Mouse (Mus musculus): ENCODE data around the gene Opa3. TPM values are rescaled to one million over a fixed set of nuclear protein-coding genes. Genes with fewer than 3 reads are reported as not detected.

The Opa3 gene
- polyA plus RNA-seq, 1 experiment from 2014 or later = 32.5 TPM

- H3K27me3 ChIP-seq = peaks cover 50% of the 10 kb centered on the region
- H3K4me2 ChIP-seq (replicated peaks) = peak within 1 kb of the TSS; percentile 99
- no peak within 1 kb of the TSS for H3K27ac ChIP-seq (replicated peaks)
Observed at GRCm38 (mm10) chr7:19282385-19282784, 54.3 kb downstream of the Opa3 start, which contains the start of gene Rtn2. Gene Rtn2, plus strand, starts transcription at chr7:19282624.

GRCm38 (mm10) chr7:19282791-19283405, 54.8 kb downstream of the Opa3 start:
- under 1% methylated on average over 35 of the region's 35 CpGs for WGBS
- peaks cover 48% of the 10 kb centered on the region for H3K27me3 ChIP-seq
- peak; percentile 67; the same call in 1 of the 2 replicates for ATAC-seq (ENCODE audit: insufficient number of reproducible peaks, low FRiP score, low TSS enrichment, low read depth)
- peaks cover 24% of the 10 kb centered on the region for H3K4me1 ChIP-seq
- peak overlapping the region; percentile 57 for H3K4me3 ChIP-seq (replicated peaks)
- H3K4me2 ChIP-seq (replicated peaks) = peak overlapping the region; percentile 99
- peak overlapping the region; percentile 29 for H3K9ac ChIP-seq
- H3K36me3 ChIP-seq = no peaks in the 10 kb centered on the region
- H3K27ac ChIP-seq (replicated peaks) = no peak overlapping the region
- H3K9me3 ChIP-seq (replicated peaks) = no peaks in the 10 kb centered on the region

More at GRCm38 (mm10) chr7:19282385-19282784, 54.3 kb downstream of the Opa3 start, which contains the start of gene Rtn2:
- Histone ChIP-seq H3K4me3 (replicated peaks) (peak within 1 kb of the TSS; percentile 57), H3K4me1 (peaks cover 24% of the 10 kb centered on the region), H3K9me3 (replicated peaks) (no peaks in the 10 kb centered on the region), H3K36me3 (no peaks in the 10 kb centered on the region), H3K9ac (peak within 1 kb of the TSS; percentile 29)
- peak; percentile 78 for ATAC-seq (ENCODE audit: insufficient number of reproducible peaks, low FRiP score, low TSS enrichment, low read depth)
- WGBS = under 1% methylated on average over 36 of the region's 37 CpGs

- no peak overlapping the region for H3K27ac ChIP-seq (replicated peaks)
- H3K36me3 ChIP-seq = no peaks in the 10 kb centered on the region
- peaks cover 24% of the 10 kb centered on the region for H3K4me1 ChIP-seq
- no peak overlapping the region for H3K9ac ChIP-seq
- peak overlapping the region; percentile 57 for H3K4me3 ChIP-seq (replicated peaks)
- H3K4me2 ChIP-seq (replicated peaks) = peak overlapping the region; percentile 99
- peaks cover 43% of the 10 kb centered on the region for H3K27me3 ChIP-seq
- WGBS = 35% methylated on average over 14 of the region's 14 CpGs
- no peak for ATAC-seq (ENCODE audit: insufficient number of reproducible peaks, low FRiP score, low TSS enrichment, low read depth)
- no peaks in the 10 kb centered on the region for H3K9me3 ChIP-seq (replicated peaks)
Observed at GRCm38 (mm10) chr7:19283406-19283804, 55.3 kb downstream of the Opa3 start.

- Histone ChIP-seq H3K9ac (no peak overlapping the region), H3K36me3 (no peaks in the 10 kb centered on the region), H3K27me3 (peaks cover 29% of the 10 kb centered on the region), H3K4me2 (replicated peaks) (no peak overlapping the region), H3K4me3 (replicated peaks) (no peak overlapping the region), H3K4me1 (peaks cover 15% of the 10 kb centered on the region), H3K27ac (replicated peaks) (no peak overlapping the region), H3K9me3 (replicated peaks) (no peaks in the 10 kb centered on the region)
- no peak for ATAC-seq (ENCODE audit: insufficient number of reproducible peaks, low FRiP score, low TSS enrichment, low read depth)
- 29% methylated on average over 4 of the region's 4 CpGs for WGBS
Observed at GRCm38 (mm10) chr7:19284763-19285162, 56.6 kb downstream of the Opa3 start.

GRCm38 (mm10) chr7:19290969-19291596, 62.9 kb downstream of the Opa3 start:
- 2% methylated on average over 19 of the region's 20 CpGs for WGBS
- Histone ChIP-seq H3K4me3 (replicated peaks) (peak overlapping the region; percentile 36), H3K36me3 (no peaks in the 10 kb centered on the region), H3K9me3 (replicated peaks) (no peaks in the 10 kb centered on the region), H3K27ac (replicated peaks) (peak overlapping the region; percentile 65), H3K4me1 (peaks cover 21% of the 10 kb centered on the region), H3K9ac (no peak overlapping the region), H3K27me3 (no peaks in the 10 kb centered on the region), H3K4me2 (replicated peaks) (peak overlapping the region; percentile 57)
- ATAC-seq (ENCODE audit: insufficient number of reproducible peaks, low FRiP score, low TSS enrichment, low read depth) = peak; percentile 58

- H3K9ac ChIP-seq = peak overlapping the region; percentile 22
- no peaks in the 10 kb centered on the region for H3K36me3 ChIP-seq
- peaks cover 15% of the 10 kb centered on the region for H3K4me1 ChIP-seq
- 14% methylated on average over 22 of the region's 22 CpGs for WGBS
- peak overlapping the region; percentile 66 for H3K4me2 ChIP-seq (replicated peaks)
- H3K27me3 ChIP-seq = no peaks in the 10 kb centered on the region
- peak overlapping the region; percentile 40 for H3K4me3 ChIP-seq (replicated peaks)
- peak; percentile 71; the same call in 1 of the 2 replicates for ATAC-seq (ENCODE audit: insufficient number of reproducible peaks, low FRiP score, low TSS enrichment, low read depth)
- no peak overlapping the region; the same call in 1 of the 2 replicates for H3K27ac ChIP-seq (replicated peaks)
- H3K9me3 ChIP-seq (replicated peaks) = no peaks in the 10 kb centered on the region
Observed at GRCm38 (mm10) chr7:19295503-19296185, 67.5 kb downstream of the Opa3 start.

GRCm38 (mm10) chr7:19297034-19297433, 68.9 kb downstream of the Opa3 start:
- no peaks in the 10 kb centered on the region for H3K36me3 ChIP-seq
- H3K9me3 ChIP-seq (replicated peaks) = no peaks in the 10 kb centered on the region
- WGBS = 81% methylated on average over 6 of the region's 6 CpGs

GRCm38 (mm10) chr7:19297794-19298193, 69.7 kb downstream of the Opa3 start:
- no peak overlapping the region for H3K27ac ChIP-seq (replicated peaks)
- peaks cover 14% of the 10 kb centered on the region for H3K4me1 ChIP-seq
- 89% methylated on average over 5 of the region's 5 CpGs for WGBS
- H3K9me3 ChIP-seq (replicated peaks) = no peaks in the 10 kb centered on the region
- H3K36me3 ChIP-seq = no peaks in the 10 kb centered on the region
- no peak overlapping the region for H3K9ac ChIP-seq
- no peak overlapping the region for H3K4me2 ChIP-seq (replicated peaks)
- H3K27me3 ChIP-seq = peaks cover 16% of the 10 kb centered on the region
- no peak for ATAC-seq (ENCODE audit: insufficient number of reproducible peaks, low FRiP score, low TSS enrichment, low read depth)
- no peak overlapping the region for H3K4me3 ChIP-seq (replicated peaks)

More at GRCm38 (mm10) chr7:19297034-19297433, 68.9 kb downstream of the Opa3 start:
- Histone ChIP-seq H3K4me1 (peaks cover 13% of the 10 kb centered on the region), H3K27ac (replicated peaks) (no peak overlapping the region), H3K27me3 (peaks cover 8% of the 10 kb centered on the region), H3K4me2 (replicated peaks) (no peak overlapping the region), H3K4me3 (replicated peaks) (no peak overlapping the region), H3K9ac (no peak overlapping the region)
- no peak for ATAC-seq (ENCODE audit: insufficient number of reproducible peaks, low FRiP score, low TSS enrichment, low read depth)

GRCm38 (mm10) chr7:19299194-19299593, 71.1 kb downstream of the Opa3 start:
- peaks cover 30% of the 10 kb centered on the region for H3K27me3 ChIP-seq
- H3K4me3 ChIP-seq (replicated peaks) = no peak overlapping the region
- H3K4me2 ChIP-seq (replicated peaks) = no peak overlapping the region
- no peak for ATAC-seq (ENCODE audit: insufficient number of reproducible peaks, low FRiP score, low TSS enrichment, low read depth)
- H3K9ac ChIP-seq = no peak overlapping the region
- peaks cover 22% of the 10 kb centered on the region for H3K4me1 ChIP-seq
- no peaks in the 10 kb centered on the region for H3K36me3 ChIP-seq
- no peak overlapping the region for H3K27ac ChIP-seq (replicated peaks)
- 14% methylated on average over 3 of the region's 3 CpGs for WGBS
- H3K9me3 ChIP-seq (replicated peaks) = no peaks in the 10 kb centered on the region

- Histone ChIP-seq H3K4me3 (replicated peaks) (peak overlapping the region; percentile 53), H3K36me3 (no peaks in the 10 kb centered on the region), H3K27ac (replicated peaks) (no peak overlapping the region), H3K27me3 (peaks cover 46% of the 10 kb centered on the region), H3K9me3 (replicated peaks) (no peaks in the 10 kb centered on the region), H3K9ac (no peak overlapping the region), H3K4me2 (replicated peaks) (peak overlapping the region; percentile 46), H3K4me1 (peaks cover 30% of the 10 kb centered on the region)
- ATAC-seq (ENCODE audit: insufficient number of reproducible peaks, low FRiP score, low TSS enrichment, low read depth) = peak; percentile 72
- under 1% methylated on average over 29 of the region's 29 CpGs for WGBS
Observed at GRCm38 (mm10) chr7:19300501-19301421, 72.6 kb downstream of the Opa3 start.
